Mouse (Mus musculus) c-Kit-positive CD71-positive TER-119-negative erythroid progenitor cells, embryonic 14.5 days (primary cell): ENCODE measurements around the gene Acot7.
A peak's percentile ranks its signal among the peaks of the same experiment; 100 is the strongest.
"Not testable (repeated sequence)": the region's sequence is repeated elsewhere in the genome, so short reads cannot be mapped to it uniquely, and the experiment has no call there.

Experiments used
- DNase-seq: peaks from one replicate; pipeline ENCODE4 v3.0.0-alpha.2; 2013; ENCODE audit warnings: low read depth

Acot7 gene

DNA sequence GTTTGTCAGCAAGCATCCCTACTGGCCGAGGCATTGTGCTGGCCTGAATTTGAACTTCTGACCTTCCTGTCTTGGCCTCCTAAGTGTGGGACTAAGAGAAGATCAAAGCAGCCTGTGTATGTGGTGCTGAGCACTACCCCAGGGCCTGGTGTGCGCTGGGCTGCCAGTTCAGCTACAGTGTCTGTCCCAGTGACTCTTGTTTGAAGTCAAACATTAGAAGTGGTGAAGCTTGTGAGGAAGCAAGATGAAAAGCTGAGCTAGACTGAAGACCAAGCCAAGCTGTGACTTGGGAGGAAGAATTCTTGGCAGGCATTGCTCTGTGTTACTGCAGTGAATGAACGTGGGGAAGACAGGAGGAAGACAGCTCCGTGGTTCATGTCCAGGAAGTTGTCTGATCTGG is 31.7 kb downstream of the Acot7 start:
- DNase-seq: no peak

DNA sequence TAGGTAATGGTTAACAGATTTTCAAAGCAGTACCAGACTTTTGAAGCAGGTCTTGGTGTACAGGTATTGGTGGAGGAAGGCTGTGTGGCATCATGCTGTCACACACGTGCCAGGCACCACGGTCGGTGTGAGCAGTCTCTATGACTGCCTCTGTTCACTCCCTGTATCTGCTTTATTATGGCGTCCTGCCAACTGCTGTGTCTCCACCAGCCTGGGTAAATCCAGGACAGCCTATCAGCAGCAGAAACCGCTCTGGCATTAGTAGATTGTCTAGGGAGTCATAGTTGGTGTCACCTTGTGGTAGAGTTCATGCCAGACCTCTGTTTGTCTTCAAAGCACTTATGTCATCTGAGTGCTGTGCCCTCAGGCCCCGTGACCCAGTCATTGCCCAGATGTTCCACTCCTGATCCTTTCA is 34.2 kb downstream of the Acot7 start:
- DNase-seq: no peak

DNA sequence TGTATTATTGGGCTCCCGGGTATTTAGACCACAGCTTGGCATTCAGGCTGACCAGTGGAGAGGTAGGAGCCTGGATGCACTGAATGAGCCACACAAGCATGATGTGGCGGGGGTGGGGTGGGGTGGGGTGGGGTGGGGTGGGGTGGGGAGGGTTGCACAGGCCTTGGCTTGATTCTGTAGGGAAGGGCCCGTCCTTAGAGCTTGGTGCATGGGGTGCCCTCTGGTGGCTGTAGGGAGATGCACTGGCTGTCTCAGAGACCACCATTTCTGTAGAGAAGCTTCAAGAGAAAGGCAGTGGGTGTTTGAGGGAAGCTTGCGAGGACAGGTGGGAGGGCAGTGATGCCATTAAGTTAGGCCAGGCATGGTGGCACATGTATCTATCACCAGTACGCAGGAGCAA is 34.6 kb downstream of the Acot7 start:
- DNase-seq: peak; percentile 52

DNA sequence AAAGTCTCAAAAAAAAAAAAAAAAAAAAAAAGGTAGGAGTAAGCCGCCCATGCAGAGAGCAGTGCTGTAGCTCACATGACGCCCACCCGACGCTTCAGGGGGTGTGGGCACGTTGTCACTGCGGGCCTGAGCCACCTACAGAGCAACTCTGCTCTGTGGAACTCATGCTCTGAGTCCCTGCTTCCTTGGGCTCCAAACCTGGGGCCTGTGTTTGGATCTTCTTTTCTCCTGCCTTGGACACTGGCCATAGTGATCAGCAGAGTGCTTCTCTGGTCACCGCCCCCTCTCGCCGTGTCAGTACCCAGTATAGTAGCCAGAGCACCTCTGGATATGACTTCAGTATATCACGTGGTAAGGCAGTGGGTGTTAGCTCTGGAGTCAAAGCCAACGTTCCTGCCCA is 35.0 kb downstream of the Acot7 start:
- no peak for DNase-seq

DNA sequence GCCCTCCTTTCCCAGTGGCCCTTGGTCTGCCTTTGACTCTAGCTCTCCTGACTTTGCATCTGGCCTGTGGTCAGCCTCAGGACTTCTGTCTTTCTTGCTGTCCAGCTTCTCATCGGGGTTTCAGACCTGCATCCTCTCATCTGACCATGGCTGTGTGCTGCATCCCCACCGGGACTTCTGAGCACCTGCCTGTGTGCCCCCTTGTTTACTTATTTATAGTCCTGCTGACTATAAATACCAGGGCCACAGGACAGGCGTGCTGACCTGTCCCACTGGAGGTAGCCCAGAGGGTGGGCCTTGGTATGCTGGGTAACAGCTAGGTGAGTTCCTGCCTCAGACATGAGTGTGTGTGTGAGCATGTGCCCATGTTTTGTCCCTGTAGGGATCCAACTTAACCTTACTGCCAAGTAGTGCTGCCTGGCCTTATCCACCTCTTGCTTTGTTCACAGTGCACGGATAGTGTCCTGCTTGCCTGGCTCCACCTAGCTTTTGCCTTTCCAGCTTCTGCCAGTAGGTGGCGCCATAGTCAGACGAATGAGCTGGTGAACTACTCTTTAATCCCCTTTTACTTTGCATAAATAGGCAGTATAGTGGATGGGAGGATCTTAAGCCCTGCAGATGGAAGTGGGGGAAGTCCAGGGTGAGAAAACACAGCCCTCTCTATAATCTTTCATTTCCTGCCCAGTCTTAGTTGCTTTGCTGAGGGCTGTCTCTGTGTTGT is 36.0 kb downstream of the Acot7 start:
- DNase-seq: peak; percentile 84

DNA sequence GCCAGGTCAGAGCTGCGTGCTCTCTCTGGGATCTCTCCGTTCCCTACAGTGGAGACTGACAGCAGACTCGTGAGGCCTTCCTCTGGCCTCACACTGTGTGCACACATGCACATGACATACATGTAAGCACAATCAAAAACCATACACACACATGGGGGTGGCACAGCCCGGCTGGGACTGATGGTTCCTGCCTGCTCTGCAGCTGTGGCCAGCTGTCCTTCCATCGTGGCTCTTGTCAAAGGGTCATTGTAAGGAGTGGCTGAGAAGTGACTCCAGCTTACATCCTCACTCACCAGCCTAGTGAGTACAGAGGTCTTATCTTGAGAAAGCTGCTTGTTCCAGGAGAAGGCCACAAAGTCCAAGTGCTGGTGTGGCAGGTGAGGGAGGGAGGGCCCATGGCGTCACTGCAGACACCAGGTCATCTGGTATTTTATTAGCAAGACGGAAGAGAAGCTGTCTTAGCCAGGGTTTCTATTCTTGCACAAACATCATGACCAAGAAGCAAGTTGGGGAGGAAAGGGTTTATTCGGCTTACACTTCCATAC is 37.0 kb downstream of the Acot7 start:
- no peak for DNase-seq

DNA sequence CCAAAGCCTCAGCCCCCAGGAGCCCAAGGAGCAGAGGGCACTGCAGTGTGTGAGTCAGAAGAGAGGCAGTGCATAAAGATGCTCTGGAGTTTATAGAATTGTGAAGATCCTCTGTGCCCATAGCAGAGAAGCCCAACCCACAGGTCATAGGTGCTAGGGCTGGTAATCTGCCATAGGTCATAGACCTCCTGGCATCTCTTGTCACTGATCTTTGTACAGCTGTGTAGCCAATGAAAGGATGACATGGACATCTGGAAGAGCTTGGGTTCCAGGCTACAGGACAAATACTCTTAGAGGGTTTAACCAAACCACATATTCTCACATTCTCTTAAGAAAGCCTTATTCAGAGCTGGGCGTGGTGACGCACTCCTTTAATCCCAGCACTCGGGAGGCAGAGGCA is 41.7 kb downstream of the Acot7 start:
- DNase-seq: no peak

DNA sequence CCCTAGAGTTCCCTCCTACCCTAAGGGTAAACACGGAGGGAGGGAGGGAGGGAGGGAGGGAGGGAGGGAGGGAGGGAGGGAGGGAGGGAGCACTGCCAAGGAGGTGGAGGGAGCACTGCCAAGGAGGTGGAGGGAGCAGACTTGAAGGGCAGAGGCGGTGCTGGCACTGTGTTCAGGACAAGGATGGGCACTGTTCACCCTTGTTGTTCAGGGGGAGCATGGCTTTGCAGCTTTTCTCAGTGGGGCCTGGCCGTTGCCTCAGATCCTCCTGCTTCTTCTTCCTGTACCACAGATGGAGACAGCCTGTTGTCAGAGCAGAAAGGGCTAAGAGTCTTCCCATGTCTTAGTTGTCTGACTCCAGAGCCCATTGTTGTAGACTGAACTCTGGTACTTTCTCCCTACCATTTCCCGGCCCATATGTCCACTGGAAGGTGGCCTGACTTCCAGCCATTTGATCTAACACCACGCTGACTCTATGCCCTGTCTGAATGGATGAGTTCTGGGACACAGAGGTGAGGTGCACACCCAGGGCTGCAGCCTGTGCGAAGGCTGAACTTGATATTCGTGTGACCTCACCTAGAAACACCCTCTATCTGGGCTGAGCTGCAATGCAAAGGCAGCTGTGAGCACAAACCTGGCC is 43.0 kb downstream of the Acot7 start:
- DNase-seq: no peak

DNA sequence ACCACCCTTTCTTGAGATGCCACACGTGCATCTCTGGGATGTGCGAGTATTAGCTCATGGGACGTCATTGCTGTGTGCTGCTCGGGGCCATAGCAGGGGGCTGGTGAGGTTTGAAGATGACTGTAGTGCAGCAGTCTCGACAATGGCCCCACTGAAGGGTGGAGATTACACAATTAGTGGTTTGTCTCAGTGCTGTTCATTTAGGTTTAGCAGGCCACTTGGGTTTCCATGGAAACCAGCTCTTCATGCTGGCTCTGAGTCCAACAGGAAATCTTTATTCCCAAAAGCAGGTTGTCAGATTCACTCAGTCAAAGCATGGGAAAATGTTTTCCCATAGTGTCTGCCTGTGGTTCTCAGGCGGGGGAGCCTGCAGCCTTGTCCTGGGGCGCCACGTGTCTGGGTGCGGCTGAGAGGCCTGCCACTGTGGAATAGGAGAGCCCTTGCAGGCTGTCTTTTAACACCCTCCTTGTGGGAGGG is 43.5 kb downstream of the Acot7 start:
- no peak for DNase-seq

DNA sequence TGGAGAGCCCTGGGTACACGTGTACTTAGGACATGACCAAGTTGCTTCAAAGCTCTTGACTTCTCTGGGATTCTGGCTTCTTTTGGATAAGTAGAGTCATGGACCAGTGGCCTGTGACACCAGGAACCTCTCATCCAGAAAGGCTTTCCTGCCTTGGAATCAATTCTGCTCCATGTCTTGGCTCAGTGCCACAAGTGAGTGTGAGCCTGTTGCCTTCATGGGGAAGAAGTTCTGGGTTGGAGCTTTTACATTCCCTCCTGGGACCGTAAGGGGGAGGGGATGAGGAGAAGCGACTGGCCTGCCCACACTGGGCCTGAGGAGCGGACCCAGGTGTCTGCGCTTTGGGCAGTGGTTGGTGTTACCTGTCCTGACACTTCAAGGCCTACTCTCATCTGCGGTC is 44.2 kb downstream of the Acot7 start:
- no peak for DNase-seq

DNA sequence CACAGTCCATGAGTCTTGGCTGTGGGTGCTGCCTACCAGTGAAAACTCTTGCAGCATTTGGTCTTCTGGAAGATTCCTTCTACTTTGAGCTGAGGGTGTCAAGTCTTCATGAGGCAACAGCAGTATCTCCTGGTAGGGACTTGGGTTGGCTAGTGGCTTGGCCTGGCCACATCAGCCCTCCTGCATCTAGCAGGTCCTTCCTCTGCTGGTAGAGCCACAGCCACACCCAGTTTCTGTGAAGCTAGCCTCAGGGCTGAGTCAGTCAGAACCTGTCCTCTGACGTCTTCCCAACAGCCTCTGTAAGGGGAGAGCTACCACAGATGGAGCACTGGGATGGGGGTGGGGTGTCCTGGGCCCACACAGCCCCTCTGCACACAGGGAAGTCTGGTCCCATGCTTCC is 44.6 kb downstream of the Acot7 start:
- DNase-seq: no peak

DNA sequence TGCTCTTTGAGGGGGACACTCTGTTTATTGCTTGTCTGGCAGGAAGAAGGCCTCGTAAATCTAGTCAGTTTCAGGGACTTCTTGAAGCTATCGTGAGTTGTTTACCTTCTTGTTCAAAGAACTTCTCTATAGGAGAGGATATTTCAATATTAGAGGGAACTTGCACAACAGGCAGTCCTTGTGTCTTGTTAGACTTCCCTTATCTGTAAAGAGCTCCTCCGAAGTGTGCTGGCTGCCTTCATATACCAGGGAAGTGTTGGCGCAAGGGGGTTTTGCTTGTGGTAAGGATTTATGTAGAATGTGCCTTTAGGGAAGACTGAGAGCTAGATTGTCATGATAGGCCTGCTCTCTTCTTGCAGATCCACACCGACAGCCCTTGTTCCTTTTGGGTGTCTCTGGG is 46.2 kb downstream of the Acot7 start:
- no peak for DNase-seq

DNA sequence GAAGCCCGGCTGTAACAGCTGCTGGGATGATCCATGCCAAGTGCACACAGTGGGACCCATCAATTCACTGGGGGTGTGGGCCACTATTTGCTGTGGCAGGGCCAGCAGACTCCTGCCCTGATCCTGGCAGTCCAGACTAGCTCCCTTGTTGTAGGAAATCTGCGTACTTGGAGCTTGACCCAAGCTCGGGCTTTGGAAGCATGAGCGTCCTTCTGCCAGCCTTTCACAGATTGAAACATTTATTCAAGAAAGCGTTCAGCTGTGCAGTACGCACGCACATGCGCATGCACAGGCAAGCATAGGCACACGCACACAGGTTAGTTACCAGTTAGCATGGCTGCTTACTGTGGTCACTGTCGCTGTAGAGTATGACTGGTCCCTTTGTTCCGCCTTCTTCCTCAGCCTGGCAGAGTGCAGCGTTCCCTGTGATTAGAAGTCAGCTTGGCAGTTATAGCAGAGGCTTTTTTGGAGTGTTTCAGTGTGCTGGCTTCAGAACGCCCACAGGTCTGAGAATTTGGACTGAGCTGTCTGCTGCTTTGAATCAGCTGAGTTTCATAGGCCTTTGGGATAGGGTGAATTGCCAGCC is 49.1 kb downstream of the Acot7 start:
- no peak for DNase-seq

DNA sequence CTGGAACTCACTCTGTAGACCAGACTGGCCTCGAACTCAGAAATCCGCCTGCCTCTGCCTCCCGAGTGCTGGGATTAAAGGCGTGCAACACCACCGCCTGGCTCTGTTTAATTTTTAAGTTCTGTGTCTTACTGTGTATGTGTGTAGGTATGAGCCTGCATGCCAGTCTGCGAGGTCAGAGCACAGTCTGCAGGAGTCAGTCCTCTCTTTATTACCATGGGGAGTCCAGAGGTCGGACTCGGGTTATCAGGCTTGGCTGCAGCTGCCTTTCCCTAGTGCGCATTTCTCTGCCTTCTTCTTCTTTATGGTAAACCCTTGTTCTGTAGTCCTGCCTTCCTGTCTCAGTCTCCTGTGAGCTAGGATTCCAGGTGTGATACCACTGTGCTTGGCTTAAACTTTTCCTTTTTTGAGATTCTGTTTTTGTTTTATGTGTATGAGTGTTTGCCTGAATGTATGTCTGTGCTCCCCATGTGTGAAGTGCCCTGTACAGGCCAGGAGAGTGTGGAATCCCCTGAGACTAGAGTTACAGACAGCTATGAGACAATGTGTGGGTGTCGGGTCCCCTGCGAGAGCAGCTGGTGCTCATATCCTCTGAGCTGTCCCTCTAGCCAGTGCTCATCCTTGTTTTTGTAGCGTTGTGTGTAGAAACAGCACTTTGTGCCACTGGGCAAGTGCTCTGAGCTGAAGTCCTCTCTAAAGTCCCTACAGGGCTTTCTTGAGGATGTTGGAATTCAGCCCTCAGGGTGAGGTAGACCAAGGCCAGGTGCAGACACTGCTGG is 50.0 kb downstream of the Acot7 start:
- DNase-seq: no peak

DNA sequence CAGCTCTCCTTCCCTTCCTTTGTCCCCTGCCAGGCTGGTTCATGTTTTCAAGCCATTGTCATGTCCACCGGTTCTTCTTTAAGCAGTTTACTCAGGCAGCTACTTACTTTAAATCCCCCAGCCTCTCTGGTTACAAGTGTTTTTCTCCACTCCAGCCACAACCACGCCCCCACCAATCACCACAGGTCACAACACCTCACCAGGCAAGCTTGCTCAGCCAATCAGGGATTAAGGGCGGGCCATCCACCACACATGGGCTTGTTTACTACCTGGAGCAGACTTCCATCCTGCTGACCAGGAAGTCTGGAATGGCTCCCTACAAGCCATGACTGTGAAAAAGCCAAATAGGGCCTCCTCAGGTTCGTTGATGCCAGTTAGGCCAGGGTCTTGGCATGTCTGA is 52.4 kb downstream of the Acot7 start:
- not testable (repeated sequence) for DNase-seq

DNA sequence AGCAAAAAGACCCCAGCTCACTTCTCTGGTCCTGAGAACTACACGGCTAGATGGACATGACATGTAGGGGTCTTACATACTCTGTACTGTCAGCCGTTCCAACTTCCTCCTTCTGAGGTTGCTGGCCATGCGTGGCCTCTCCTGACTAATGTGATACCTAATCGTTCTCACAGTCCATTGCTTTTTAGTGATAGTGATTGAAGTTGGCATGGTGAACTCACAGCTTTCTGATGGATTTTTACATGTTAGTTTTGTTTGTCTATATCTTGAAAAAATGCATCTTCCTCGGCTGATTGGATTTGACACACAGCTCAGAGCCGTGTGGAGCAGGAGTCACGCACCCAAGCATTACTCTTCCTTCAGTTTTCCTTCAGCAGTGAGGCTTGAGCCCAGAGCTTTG is 53.4 kb downstream of the Acot7 start:
- DNase-seq: no peak

DNA sequence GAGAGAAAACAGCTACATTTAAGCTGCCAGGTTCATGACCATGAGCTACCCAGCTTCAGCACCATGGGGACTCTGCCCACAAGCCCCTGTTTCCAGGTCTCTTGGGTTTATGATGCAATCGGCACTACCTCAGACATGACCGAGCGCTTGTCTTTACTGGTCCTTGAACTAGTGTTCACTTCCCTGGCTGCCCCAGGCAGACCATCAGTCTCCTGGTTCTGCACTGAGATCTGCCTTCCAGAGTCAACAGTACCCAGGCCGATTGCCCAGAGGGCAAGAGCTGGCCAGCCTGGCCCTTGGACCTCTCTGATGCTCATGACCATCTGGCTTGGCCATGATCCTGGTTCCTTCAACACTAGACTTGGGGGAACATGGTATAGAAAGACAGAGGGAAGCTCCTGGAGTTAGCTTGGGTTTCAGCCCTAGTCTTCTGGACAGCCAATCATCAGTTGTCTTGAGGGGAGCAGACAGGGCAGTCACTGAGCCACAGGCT is 54.5 kb downstream of the Acot7 start:
- no peak for DNase-seq

DNA sequence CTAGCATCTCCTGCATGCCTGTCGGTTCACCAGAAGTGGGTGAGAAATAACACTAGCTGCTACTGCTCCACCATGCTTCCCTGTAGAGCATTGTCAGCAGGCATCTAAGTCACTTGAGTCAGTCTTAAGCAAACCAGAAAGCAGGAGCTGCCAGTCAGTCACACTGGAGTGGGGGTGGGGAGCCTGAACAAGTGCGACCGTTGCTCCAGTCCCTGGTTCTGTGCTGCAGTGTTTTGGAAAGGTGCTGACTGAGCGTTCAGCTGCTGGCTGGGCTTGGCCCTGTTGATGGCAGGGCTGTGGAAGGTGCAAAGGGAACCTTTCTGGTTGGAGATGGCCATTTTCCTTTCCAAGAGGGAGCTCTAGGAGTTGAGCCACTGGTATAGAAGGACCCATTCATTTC is 62.0 kb downstream of the Acot7 start:
- no peak for DNase-seq

DNA sequence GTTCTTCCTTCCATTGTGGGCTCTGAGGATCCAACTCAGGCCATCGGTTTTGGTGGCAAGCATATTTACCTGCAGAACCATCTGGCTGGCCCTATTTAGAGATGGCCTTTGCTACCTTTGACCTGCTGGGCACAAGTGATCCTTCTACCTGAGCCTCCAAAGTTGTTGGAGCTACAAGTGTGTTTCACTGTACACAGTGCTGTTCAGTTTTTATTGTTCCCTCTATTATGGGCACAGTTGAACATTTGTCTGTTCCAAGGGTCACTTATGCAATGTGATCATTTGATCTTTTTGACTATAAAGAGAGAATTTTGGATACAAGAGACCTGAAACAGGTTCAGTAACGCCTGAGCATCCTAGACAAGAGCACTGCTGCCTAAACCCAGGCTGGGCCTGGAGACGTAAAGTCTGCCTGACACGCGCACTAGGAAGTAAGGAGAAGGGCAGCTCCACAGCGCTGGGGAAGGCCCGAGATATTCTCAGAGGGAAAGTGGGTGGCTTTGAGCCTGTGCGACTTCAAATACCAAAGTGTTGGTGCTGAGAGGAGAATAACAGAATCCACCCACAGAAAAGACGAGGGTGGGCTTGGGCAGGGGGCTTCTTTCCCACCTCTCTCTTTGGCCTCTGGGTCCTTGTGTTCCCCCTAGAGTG is 65.4 kb downstream of the Acot7 start:
- DNase-seq: no peak

DNA sequence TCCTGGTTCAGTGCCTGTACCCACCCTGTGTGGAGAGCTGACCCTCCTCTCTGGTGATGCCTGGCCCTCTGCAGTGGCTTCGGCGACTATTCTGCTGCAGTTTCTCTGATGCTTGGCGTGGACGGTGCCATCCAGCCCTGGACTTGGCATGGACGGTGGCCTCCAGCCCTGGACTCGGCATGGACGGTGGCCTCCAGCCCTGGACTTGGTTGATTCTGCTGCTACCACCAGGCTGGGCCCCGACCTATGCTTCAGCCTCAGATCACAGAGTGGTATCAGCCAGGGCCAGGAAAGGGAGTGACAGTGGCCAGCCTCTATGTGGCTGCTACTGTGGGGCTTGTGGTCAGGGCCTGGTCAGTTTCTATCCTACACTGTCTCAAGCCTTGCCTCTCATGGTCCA is 66.0 kb downstream of the Acot7 start:
- no peak for DNase-seq
